Mouse (Mus musculus) cortical plate, adult 2 months (tissue): Measurements from ENCODE around the gene Tagln.

Experiments used
- CTCF ChIP-seq: fragments of 200-500 bp; IDR thresholded peaks from 2 replicates; pipeline ENCODE4 v1.5.1; 2011; ENCODE audit warnings: mild to moderate bottlenecking, control low read depth, low read length; ENCODE audit not compliant: insufficient read depth; ENCODE audit errors: extremely low read depth
- POLR2A ChIP-seq: fragments of 200-500 bp; IDR thresholded peaks from 2 replicates; pipeline ENCODE4 v1.6.1; 2011; ENCODE audit warnings: mild to moderate bottlenecking, low read length, control low read depth; ENCODE audit not compliant: insufficient read depth; ENCODE audit errors: extremely low read depth

DNA sequence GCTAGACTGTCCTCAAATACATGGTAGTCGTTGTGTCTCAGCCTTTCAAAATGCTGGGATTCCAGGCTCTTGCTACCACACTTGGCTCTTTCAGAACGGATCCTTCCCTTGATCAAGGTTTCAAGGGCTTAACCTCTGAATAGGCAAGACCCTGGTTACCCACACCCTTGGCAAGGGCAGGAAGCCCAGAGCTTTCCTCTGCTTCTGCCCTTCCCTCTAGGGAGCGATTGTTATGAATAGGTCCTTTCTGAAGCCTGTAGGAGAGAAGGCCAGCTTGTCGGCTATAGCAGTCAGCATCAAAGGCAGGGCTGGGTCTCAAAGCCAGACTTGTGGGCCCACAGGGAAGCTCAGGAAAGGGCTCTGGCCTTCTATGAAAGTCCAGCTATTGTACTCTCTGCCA lies 23.0 kb upstream of the Tagln start:
- no peak for TF ChIP-seq CTCF
- TF ChIP-seq POLR2A: no peak
